Mouse (Mus musculus): ENCODE results near the gene Pip5k1c. TPM values are rescaled to one million over a fixed set of nuclear protein-coding genes. Genes with fewer than 3 reads are reported as not detected.

The Pip5k1c gene
- total and polyA plus RNA-seq, 2 experiments from 2014 or later = 108 to 223 TPM

DNA sequence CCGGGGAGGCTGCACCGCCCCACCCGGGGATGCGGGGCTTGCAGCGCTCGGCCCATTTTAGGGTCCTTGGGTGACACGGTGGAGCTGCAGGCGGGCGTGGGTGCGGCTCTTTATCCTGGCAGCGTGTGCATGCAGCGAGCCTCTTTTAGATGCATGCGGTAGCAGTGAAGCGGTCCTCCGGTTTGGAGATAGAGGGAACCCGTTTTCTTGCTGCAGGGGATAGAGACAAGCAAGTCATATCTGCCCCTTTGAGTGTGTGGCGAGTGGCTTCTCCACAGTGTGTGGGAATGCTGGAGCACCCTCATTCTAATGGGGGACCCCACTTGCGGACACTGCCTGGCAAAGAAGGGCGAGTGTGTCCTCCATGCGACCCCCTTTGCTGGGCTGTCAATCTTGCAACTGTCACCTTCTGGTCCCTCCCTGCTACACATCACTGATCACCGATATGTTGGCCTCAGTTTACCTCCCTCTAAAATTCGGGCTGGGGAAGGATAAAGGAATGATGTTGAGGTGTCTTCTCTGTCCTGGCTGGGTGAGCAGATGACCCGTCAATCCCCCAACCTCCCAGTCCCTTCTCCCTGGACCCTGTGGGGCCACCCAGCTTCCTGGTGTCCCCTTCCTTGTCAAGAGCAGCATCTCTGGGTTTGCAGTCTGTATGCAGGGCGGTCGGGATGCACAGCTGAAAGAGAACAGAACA lies 719 bp downstream of the Pip5k1c start:
- Histone ChIP-seq H3K36me3 (ENCODE audit: insufficient read depth, low read length) (no peaks in the 10 kb centered on the region), H3K9me3 (ENCODE audit: low read length) (no peaks in the 10 kb centered on the region), H3K4me3 (ENCODE audit: low read length) (peak overlapping the region; percentile 87), H3K27ac (peak overlapping the region; percentile 93), H3K9ac (replicated peaks; ENCODE audit: low read length) (peak overlapping the region; percentile 79), H3K4me2 (ENCODE audit: low read depth, low read length) (peak overlapping the region; percentile 96), H3K4me1 (ENCODE audit: insufficient read depth, low read length) (peaks cover 15% of the 10 kb centered on the region; the same call in 1 of the 2 replicates), H3K27me3 (ENCODE audit: insufficient read depth, low read length) (no peaks in the 10 kb centered on the region)
- no peak for DNase-seq (ENCODE audit: low spot score)
- 1% methylated on average over 25 of the region's 25 CpGs for WGBS
- no peak for TF ChIP-seq CTCF (IDR thresholded peaks at IDR 0.05; ENCODE audit: low read depth)
- ATAC-seq = no peak; the same call in 1 of the 2 replicates

DNA sequence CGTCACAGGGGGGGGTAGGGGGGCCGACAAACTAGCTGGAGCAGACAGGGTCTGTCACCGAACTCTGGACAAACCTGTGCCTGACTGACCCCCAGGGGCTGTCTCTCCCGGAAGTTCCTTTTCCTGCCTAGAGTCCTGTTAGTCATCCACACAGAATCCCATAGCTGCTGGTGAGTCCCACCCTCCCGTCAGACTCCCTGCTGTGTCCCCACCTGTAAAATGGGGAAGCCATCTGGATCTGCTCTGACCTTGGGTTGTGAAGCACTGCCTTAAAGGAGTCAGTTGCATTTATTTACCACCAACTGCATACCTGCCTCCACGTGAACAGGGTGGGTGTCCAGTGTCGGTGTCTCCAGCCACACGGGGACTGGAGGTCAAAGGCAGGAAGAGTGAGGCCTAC lies 1.7 kb downstream of the Pip5k1c start:
- no peak for TF ChIP-seq CTCF (IDR thresholded peaks at IDR 0.05; ENCODE audit: low read depth)

DNA sequence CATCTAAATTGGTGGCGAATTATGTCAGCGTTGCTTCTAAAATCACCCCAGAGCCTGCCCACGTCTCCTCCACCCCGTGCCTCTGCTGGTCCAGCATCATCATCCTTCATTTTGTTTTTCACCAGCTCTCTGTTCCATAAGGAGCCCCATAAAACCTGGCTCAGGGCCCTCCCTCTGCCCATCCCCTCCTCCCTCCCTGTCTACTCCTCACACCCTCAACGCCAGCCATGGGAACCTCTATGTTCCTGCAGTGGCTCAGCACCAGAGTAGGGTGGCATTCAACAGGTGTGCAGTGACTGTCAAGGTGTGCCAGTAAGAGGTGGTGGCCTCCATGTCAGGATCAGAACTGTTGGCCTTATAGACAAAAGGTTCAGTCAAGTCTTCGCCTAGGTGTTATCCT lies 2.4 kb downstream of the Pip5k1c start:
- TF ChIP-seq CTCF (IDR thresholded peaks at IDR 0.05; ENCODE audit: low read depth) = no peak
- H3K9me3 ChIP-seq (ENCODE audit: low read length) = no peaks in the 10 kb centered on the region
- no peak overlapping the region for H3K9ac ChIP-seq (replicated peaks; ENCODE audit: low read length)
- 84% methylated on average over 6 of the region's 6 CpGs for WGBS
- H3K4me3 ChIP-seq (ENCODE audit: low read length) = no peak overlapping the region
- no peaks in the 10 kb centered on the region for H3K36me3 ChIP-seq (ENCODE audit: insufficient read depth, low read length)
- no peaks in the 10 kb centered on the region for H3K27me3 ChIP-seq (ENCODE audit: insufficient read depth, low read length)
- peaks cover 18% of the 10 kb centered on the region for H3K4me1 ChIP-seq (ENCODE audit: insufficient read depth, low read length)
- H3K27ac ChIP-seq = no peak overlapping the region
- ATAC-seq (no peak), DNase-seq (ENCODE audit: low spot score) (no peak)
- H3K4me2 ChIP-seq (ENCODE audit: low read depth, low read length) = no peak overlapping the region

More for the DNA sequence above, 1.7 kb downstream of the Pip5k1c start:
- Histone ChIP-seq H3K9ac (replicated peaks; ENCODE audit: low read length) (peak overlapping the region; percentile 79), H3K4me2 (ENCODE audit: low read depth, low read length) (peak overlapping the region; percentile 96), H3K9me3 (ENCODE audit: low read length) (no peaks in the 10 kb centered on the region), H3K36me3 (ENCODE audit: insufficient read depth, low read length) (no peaks in the 10 kb centered on the region), H3K27ac (0 out of 2 replicates have a peak overlapping the region, but pooled peaks have one; percentile 8), H3K4me3 (ENCODE audit: low read length) (peak overlapping the region; percentile 87), H3K27me3 (ENCODE audit: insufficient read depth, low read length) (no peaks in the 10 kb centered on the region), H3K4me1 (ENCODE audit: insufficient read depth, low read length) (peaks cover 15% of the 10 kb centered on the region; the same call in 1 of the 2 replicates)
- 59% methylated on average over 8 of the region's 8 CpGs for WGBS
- no peak for ATAC-seq
- DNase-seq (ENCODE audit: low spot score) = no peak

DNA sequence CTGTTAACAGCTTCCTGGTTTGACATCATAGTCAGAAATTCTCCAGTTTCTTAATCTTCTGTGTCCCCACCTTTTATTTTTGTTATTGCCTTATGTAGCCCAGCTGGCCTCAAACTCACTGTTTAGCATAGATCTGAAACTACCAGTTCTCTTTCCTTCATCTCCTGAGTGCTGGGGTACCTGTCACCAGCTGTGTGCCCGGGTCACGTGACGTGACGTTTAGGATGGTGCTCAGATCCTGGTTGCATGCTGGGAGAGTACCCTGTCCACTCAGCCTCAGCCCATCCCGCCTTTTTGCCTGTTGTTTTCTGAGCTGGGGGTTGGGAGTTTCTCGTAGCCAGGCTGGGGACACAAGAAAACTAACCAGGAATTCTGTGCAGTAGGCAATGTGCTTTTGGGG lies 4.5 kb downstream of the Pip5k1c start:
- Histone ChIP-seq H3K4me3 (ENCODE audit: low read length) (no peak overlapping the region), H3K4me2 (ENCODE audit: low read depth, low read length) (no peak overlapping the region), H3K27me3 (ENCODE audit: insufficient read depth, low read length) (no peaks in the 10 kb centered on the region), H3K9ac (replicated peaks; ENCODE audit: low read length) (no peak overlapping the region), H3K36me3 (ENCODE audit: insufficient read depth, low read length) (no peaks in the 10 kb centered on the region), H3K27ac (0 out of 2 replicates have a peak overlapping the region, but pooled peaks have one; percentile 36), H3K9me3 (ENCODE audit: low read length) (no peaks in the 10 kb centered on the region), H3K4me1 (ENCODE audit: insufficient read depth, low read length) (peaks cover 19% of the 10 kb centered on the region)
- 76% methylated on average over 6 of the region's 6 CpGs for WGBS
- DNase-seq (ENCODE audit: low spot score) (no peak), ATAC-seq (no peak)
- no peak for TF ChIP-seq CTCF (IDR thresholded peaks at IDR 0.05; ENCODE audit: low read depth)

DNA sequence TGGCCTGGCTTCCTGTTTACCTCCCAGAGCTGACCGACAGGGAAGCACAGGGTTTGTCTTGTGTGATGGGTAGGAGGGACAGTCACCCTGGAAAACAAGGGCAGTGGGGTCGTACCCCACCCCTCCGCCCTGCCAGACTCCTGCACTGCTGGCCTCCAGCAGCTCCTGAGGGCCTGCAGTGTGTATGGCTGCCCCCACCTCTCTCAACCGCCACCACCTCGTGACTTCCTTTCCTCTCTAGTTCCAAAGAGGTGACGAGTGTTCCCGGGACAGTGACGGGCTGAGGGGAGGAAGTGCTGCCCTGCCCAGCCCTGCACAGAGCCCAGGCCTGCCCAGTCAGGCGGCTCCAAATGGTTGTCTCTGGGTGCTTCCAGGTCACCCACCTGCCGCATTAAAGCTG lies 5.1 kb downstream of the Pip5k1c start:
- Histone ChIP-seq H3K27me3 (ENCODE audit: insufficient read depth, low read length) (no peaks in the 10 kb centered on the region), H3K4me3 (ENCODE audit: low read length) (no peak overlapping the region), H3K9ac (replicated peaks; ENCODE audit: low read length) (no peak overlapping the region), H3K36me3 (ENCODE audit: insufficient read depth, low read length) (no peaks in the 10 kb centered on the region), H3K27ac (peak overlapping the region; percentile 36; the same call in 1 of the 2 replicates), H3K4me1 (ENCODE audit: insufficient read depth, low read length) (peaks cover 19% of the 10 kb centered on the region), H3K9me3 (ENCODE audit: low read length) (no peaks in the 10 kb centered on the region), H3K4me2 (ENCODE audit: low read depth, low read length) (no peak overlapping the region)
- TF ChIP-seq CTCF (IDR thresholded peaks at IDR 0.05; ENCODE audit: low read depth) = no peak
- WGBS = 70% methylated on average over 10 of the region's 10 CpGs
- ATAC-seq (no peak), DNase-seq (ENCODE audit: low spot score) (no peak)

DNA sequence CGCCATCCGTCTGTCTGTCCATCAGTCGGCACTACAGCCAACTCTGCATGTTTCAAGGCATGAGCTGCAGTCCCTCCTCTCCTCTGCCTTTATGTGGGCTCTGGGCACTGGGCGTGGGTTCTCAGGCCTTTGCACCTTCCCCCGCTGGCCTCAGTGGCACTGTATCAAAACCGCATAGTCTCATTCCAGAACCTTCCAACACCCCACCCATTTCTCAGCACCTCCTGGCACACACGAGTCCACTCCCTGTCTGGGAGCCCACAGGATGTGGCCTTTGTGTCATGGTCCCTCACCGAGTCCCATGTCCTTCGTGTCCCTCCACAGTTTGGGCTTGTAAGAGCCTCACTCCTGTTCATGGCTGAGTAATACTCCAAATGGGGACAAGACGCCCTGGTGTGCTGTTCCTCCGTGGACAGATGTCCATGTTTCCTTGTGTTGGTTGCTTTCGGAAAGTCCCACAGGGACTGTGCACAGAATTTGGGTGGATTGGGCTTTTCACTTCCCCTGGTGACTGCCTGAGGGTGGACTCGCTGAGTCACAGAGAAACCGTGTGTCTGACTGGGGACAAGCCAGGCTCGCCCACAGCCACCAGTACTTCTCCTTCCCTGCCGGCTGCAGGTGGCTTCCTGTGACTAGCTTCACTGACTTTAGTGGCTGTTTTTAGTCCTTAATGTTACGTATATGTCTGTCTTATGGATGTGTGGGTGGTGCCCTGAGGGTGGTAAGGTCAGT lies 5.8 kb downstream of the Pip5k1c start:
- Histone ChIP-seq H3K36me3 (ENCODE audit: insufficient read depth, low read length) (no peaks in the 10 kb centered on the region), H3K4me1 (ENCODE audit: insufficient read depth, low read length) (peaks cover 19% of the 10 kb centered on the region), H3K4me3 (ENCODE audit: low read length) (no peak overlapping the region), H3K9me3 (ENCODE audit: low read length) (no peaks in the 10 kb centered on the region), H3K9ac (replicated peaks; ENCODE audit: low read length) (no peak overlapping the region), H3K27me3 (ENCODE audit: insufficient read depth, low read length) (no peaks in the 10 kb centered on the region), H3K27ac (no peak overlapping the region), H3K4me2 (ENCODE audit: low read depth, low read length) (no peak overlapping the region)
- no peak for DNase-seq (ENCODE audit: low spot score)
- no peak for ATAC-seq
- no peak for TF ChIP-seq CTCF (IDR thresholded peaks at IDR 0.05; ENCODE audit: low read depth)
- WGBS = 92% methylated on average over 17 of the region's 17 CpGs
